Mouse (Mus musculus): ENCODE results near the gene 1600015I10Rik. TPM values are rescaled to one million over a fixed set of nuclear protein-coding genes. Genes with fewer than 3 reads are reported as not detected.

1600015I10Rik gene
- not detected in 2 replicates for polyA plus RNA-seq (2012; rRNA removed)

DNA sequence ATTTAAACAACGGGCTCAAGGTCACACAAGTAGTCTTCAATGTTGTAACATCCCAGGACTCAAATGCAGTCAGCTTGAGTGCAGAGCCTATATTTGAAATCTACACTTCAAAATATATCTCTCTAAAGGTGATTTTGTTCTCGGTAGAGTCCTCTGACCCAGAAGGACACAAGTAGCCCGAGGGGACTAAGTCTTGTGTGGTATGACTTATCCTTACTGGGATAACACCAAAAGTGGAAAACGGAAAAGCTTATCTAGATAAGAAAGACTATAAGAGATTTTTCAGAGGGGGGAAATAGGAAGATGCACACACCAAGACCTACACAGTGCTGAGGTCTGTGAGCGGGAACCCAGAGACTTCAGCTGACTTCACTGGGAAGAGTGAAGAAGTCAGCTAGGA lies at the start of gene 1600015I10Rik:
Gene 1600015I10Rik, plus strand, starts transcription at position 301 of the 400 bp plus-strand sequence.

DNA sequence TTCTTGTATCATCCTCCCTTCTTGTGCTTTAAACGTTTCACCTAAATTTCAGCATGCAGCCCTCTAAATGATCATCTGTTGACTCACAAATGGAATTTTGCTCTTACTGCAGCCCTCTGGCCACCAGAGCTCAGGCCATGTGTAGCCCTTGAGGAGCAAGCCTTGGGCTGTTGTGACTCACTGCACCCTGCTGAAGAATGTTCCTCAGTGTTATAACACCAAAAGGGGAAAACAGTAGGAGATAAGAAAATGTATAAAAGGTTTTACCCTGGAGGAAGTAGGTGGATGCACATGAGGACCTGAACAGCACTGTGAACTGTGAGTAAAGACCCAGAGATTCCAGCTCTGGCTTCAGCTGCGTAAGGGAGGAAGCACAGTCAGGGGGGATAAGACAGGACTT lies 45.0 kb downstream of the 1600015I10Rik start, which contains the start of gene Doxl2:
Gene Doxl2, plus strand, starts transcription at position 301 of the 400 bp plus-strand sequence.

Other genes starting within 250 kb of the 1600015I10Rik start
- 2.8 and 3.0 TPM in 2 replicates for gene Gimap4, start 245.3 kb upstream of the 1600015I10Rik start, polyA plus RNA-seq (2012; rRNA removed)
- 2.7 and 2.9 TPM in 2 replicates for gene Gimap6, start 221.7 kb upstream of the 1600015I10Rik start, polyA plus RNA-seq (2012; rRNA removed)
- gene Gm28053, start 211.3 kb upstream of the 1600015I10Rik start, polyA plus RNA-seq (2012; rRNA removed) = not detected in 2 replicates
- 0.36 and 0.84 TPM in 2 replicates for gene Gimap7, start 211.3 kb upstream of the 1600015I10Rik start, polyA plus RNA-seq (2012; rRNA removed)
- gene Gimap1, start 190.8 kb upstream of the 1600015I10Rik start, polyA plus RNA-seq (2012; rRNA removed) = 8.0 and 8.9 TPM in 2 replicates
- 4.9 and 5.8 TPM in 2 replicates for gene Gimap5, start 183.7 kb upstream of the 1600015I10Rik start, polyA plus RNA-seq (2012; rRNA removed)
- 4.9 and 5.6 TPM in 2 replicates for gene Gimap3, start 159.0 kb upstream of the 1600015I10Rik start, polyA plus RNA-seq (2012; rRNA removed)
- 141 and 142 TPM in 2 replicates for gene Tmem176a, start 89.0 kb upstream of the 1600015I10Rik start, polyA plus RNA-seq (2012; rRNA removed)
- 260 and 275 TPM in 2 replicates for gene Tmem176b, start 88.4 kb upstream of the 1600015I10Rik start, polyA plus RNA-seq (2012; rRNA removed)
- 198 and 228 TPM in 2 replicates for gene Aoc1, start 57.0 kb upstream of the 1600015I10Rik start, polyA plus RNA-seq (2012; rRNA removed)
- not detected in 2 replicates for gene Doxl2, start 45.1 kb downstream of the 1600015I10Rik start, polyA plus RNA-seq (2012; rRNA removed)
- not detected in 2 replicates for gene Svs1, start 57.0 kb downstream of the 1600015I10Rik start, polyA plus RNA-seq (2012; rRNA removed)
- 2.5 and 2.8 TPM in 2 replicates for gene Gpnmb, start 106.7 kb downstream of the 1600015I10Rik start, polyA plus RNA-seq (2012; rRNA removed)
- 19.6 and 20.6 TPM in 2 replicates for gene Malsu1, start 143.9 kb downstream of the 1600015I10Rik start, polyA plus RNA-seq (2012; rRNA removed)

All from colon, adult 2 months (tissue).